Mouse (Mus musculus) cerebellum, adult 2 months (tissue): ENCODE data around the gene Eif3l. TPM values are rescaled to one million over a fixed set of nuclear protein-coding genes. Genes with fewer than 3 reads are reported as not detected.
A peak's percentile ranks its signal among the peaks of the same experiment; 100 is the strongest.

Experiments used
- DNase-seq, 2 experiments: peaks; one replicate each; pipeline ENCODE4 v3.0.0; 2021
- H3K27ac ChIP-seq: fragments of 200-500 bp; 2 replicates; pipeline ENCODE4 v1.5.1; 2012; ENCODE audit warnings: low read length, control low read depth, inconsistent platforms; ENCODE audit not compliant: insufficient read depth
- H3K27me3 ChIP-seq: fragments of 200-500 bp; 2 replicates; pipeline ENCODE4 v1.6.1; 2012; ENCODE audit warnings: inconsistent platforms, mild to moderate bottlenecking, low read length, moderate library complexity; ENCODE audit not compliant: control insufficient read depth, insufficient read depth
- H3K4me1 ChIP-seq: fragments of 200-500 bp; 2 replicates; pipeline ENCODE4 v1.6.1; 2011; ENCODE audit warnings: low read length; ENCODE audit not compliant: control insufficient read depth, insufficient read depth
- H3K4me3 ChIP-seq: fragments of 200-500 bp; replicated peaks from 2 replicates; pipeline ENCODE3; 2011; ENCODE audit warnings: mild to moderate bottlenecking, low read depth, low read length, control low read depth; ENCODE audit not compliant: insufficient read depth
- CTCF ChIP-seq: fragments of 200-500 bp; IDR thresholded peaks from 2 replicates; pipeline ENCODE4 v1.5.1; 2011; ENCODE audit warnings: low read depth, mild to moderate bottlenecking, control low read depth, low read length, moderate library complexity, borderline replicate concordance; ENCODE audit not compliant: insufficient read depth
- POLR2A ChIP-seq: fragments of 200-500 bp; IDR thresholded peaks from 2 replicates; pipeline ENCODE4 v1.6.1; 2011; ENCODE audit warnings: low read length, control low read depth, borderline replicate concordance; ENCODE audit not compliant: insufficient read depth
- WGBS: fragments of 180-500 bp; shearing (Covaris S2); methylation state at CpG from one replicate; pipeline ENCODE4 v1.1.7; 2018; 5-methylcytosine and 5-hydroxymethylcytosine counted together
- polyA plus RNA-seq: library from polyadenylated mRNA; depleted of rRNA; stranded (reverse); fragments of >200 nt; gene quantifications from 2 replicates; pipeline ENCODE4 v1.2.3, GENCODE M21; 2012; rRNA removed

Eif3l gene
- 88.1 and 93.0 TPM in 2 replicates for polyA plus RNA-seq

- WGBS, result under 1% methylated on average over 49 of the region's 49 CpGs
- peak within 1 kb of the TSS; percentile 86 for H3K27ac ChIP-seq
- TF ChIP-seq POLR2A (no peak), CTCF (no peak)
These were observed at the start of gene Eif3l for GRCm38 (mm10) chr15:79074913-79075532. Gene Eif3l (plus strand): TSS chr15:79075179.

GRCm38 (mm10) chr15:79025687-79026308 is 49.2 kb upstream of the Eif3l start:
- Histone ChIP-seq H3K27me3 (no peaks in the 10 kb centered on the region), H3K27ac (no peak overlapping the region), H3K4me1 (peaks cover 6% of the 10 kb centered on the region), H3K4me3 (peak overlapping the region; percentile 5)
- 26% methylated on average over 15 of the region's 18 CpGs for WGBS
- TF ChIP-seq CTCF (no peak), POLR2A (no peak)
- no peak for DNase-seq

More at GRCm38 (mm10) chr15:79074913-79075532, at the start of gene Eif3l:
- H3K4me3 ChIP-seq, result peak within 1 kb of the TSS; percentile 100
- peaks cover 13% of the 10 kb centered on the region for H3K4me1 ChIP-seq
- H3K27me3 ChIP-seq, result no peaks in the 10 kb centered on the region
- peak; percentile 87 for DNase-seq

- H3K27me3 ChIP-seq, result no peaks in the 10 kb centered on the region
- peak overlapping the region; percentile 86; the same call in 1 of the 2 replicates for H3K27ac ChIP-seq
- WGBS, result 29% methylated on average over 14 of the region's 14 CpGs
- peak; percentile 34 to 49 for DNase-seq
- peak overlapping the region; percentile 70 for H3K4me3 ChIP-seq
- H3K4me1 ChIP-seq, result peaks cover 6% of the 10 kb centered on the region
- TF ChIP-seq POLR2A (no peak), CTCF (no peak)
These were observed 48.3 kb upstream of the Eif3l start for GRCm38 (mm10) chr15:79026511-79027290.

- Histone ChIP-seq H3K4me3 (peak overlapping the region; percentile 70), H3K4me1 (peaks cover 6% of the 10 kb centered on the region), H3K27ac (peak overlapping the region; percentile 86), H3K27me3 (no peaks in the 10 kb centered on the region)
- WGBS, result 3% methylated on average over 43 of the region's 46 CpGs
- TF ChIP-seq CTCF (no peak), POLR2A (no peak)
- peak in 1 of 2 experiments; percentile 57 for DNase-seq
These were observed 47.4 kb upstream of the Eif3l start for GRCm38 (mm10) chr15:79027291-79028205.

GRCm38 (mm10) chr15:79028237-79028738 is 46.7 kb upstream of the Eif3l start, which contains the start of gene H1f0:
Gene H1f0 (plus strand): TSS chr15:79028450.
- Histone ChIP-seq H3K27me3 (no peaks in the 10 kb centered on the region), H3K27ac (peak within 1 kb of the TSS; percentile 98), H3K4me3 (peak within 1 kb of the TSS; percentile 70), H3K4me1 (peaks cover 6% of the 10 kb centered on the region)
- no peak for TF ChIP-seq CTCF
- TF ChIP-seq POLR2A, result peak; percentile 82
- DNase-seq, result peak; percentile 96 to 97
- WGBS, result under 1% methylated on average over 57 of the region's 58 CpGs

GRCm38 (mm10) chr15:79028823-79029484 is 46.0 kb upstream of the Eif3l start:
- H3K27ac ChIP-seq, result peak overlapping the region; percentile 98
- H3K4me1 ChIP-seq, result peaks cover 6% of the 10 kb centered on the region
- no peak for TF ChIP-seq POLR2A
- DNase-seq, result no peak
- peak overlapping the region; percentile 70 for H3K4me3 ChIP-seq
- no peaks in the 10 kb centered on the region for H3K27me3 ChIP-seq
- WGBS, result 3% methylated on average over 16 of the region's 16 CpGs
